Mouse (Mus musculus): ENCODE data around the gene Csf2rb2.
"Not testable (repeated sequence)": the region's sequence is repeated elsewhere in the genome, so short reads cannot be mapped to it uniquely, and the experiment has no call there.

The Csf2rb2 gene

DNA sequence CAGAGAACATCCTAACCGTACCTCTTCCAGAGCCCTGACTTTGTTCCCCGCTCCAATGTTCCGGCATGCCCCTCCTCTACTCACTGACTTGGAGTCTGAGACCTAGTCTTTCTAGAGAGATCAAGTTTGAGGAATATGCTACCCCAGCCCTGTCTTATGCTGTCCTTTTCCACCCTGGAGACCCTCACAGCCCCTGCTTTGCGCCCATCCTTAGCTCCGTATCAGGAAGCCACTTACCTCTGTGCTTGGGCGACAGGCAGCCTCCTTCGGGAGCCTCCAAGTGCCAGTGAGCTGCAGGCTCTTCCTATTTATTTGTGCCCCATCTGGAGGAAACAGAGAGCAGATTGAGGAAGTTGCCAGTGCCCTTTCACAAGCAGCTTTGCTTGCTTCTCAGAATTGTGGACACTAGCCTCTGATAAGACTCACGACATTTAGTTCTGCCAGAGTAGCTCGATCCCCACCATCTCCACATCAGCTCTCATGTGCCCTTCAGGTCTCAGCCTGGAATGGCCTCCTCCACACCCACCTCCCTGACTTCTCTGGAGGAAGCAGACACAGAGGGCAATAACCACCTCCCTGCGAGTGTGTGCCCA, at the start of gene Csf2rb2:
TSS of gene Csf2rb2 (minus strand) at position 381 of the 593 bp plus-strand sequence.
- DNase-seq (ENCODE audit: low spot score) = no peak

- DNase-seq (ENCODE audit: low spot score) = no peak
Observed at GRCm38 (mm10) chr15:78354958-78355357, 49.4 kb upstream of the Csf2rb2 start.

- DNase-seq (ENCODE audit: low spot score) = no peak
Observed at GRCm38 (mm10) chr15:78351586-78352165, 46.2 kb upstream of the Csf2rb2 start.

DNA sequence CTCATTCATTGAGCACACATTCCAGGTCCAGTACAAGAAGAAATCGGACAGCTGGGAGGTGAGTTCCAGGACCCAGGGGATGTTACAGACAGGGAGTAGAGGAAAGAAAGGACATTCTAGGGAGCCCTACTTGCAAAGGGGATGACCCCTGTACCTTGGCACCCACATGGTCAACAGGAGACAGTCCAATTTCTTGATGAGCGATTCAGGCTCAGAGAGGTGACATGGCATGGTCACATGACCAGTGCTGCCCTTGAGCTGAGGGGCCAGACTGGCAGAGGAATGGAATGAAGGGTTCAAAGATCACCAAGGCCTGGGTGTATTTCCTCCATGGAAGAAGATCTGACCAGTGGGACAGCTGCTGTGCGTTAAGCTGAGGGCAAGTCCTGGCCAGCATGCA, 39.0 kb upstream of the Csf2rb2 start:
- DNase-seq (ENCODE audit: low spot score) = no peak

GRCm38 (mm10) chr15:78343683-78344082, 38.2 kb upstream of the Csf2rb2 start:
- no peak for DNase-seq (ENCODE audit: low spot score)

DNA sequence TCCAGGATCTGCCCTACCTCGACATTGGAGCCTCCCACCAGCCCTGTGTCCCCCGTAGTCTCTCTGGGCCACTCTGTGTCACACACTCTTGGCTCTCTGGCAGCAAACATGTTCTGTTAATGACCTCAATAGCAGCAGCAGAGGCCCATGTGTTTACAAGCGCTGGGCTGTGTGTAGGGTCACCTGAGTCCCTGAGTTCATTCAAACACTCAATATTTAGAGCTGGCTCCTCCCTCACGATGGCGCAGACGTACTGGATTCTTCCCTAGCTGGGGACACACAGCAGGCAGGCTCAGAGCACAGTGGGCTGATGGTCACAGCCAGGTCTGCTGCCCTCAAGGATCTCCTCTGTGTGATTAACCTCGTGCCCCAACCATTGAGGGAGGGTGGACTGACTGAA, 35.4 kb upstream of the Csf2rb2 start:
- not testable (repeated sequence) for DNase-seq (ENCODE audit: low spot score)

GRCm38 (mm10) chr15:78339627-78340423, 34.3 kb upstream of the Csf2rb2 start:
- DNase-seq (ENCODE audit: low spot score) = peak; percentile 15

DNA sequence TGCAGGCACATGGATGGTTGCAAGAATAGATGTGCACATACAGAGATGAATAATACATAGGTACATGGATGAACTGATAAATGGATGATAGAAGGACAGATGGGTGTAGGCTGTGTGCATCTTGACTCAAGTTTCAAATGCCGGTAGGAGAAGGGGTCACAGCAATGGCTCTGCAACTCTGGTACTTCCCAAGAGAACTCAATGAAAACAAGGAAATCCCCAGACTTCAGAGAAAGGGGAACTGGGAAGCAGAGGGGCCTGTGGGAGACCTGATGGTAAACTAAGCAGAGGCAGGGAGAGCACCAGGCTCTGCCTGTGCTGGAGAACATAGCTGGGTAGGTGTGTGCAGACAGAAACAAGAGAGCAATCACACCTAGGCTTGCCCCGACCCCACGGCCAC, 28.9 kb upstream of the Csf2rb2 start:
- DNase-seq (ENCODE audit: low spot score) = no peak

GRCm38 (mm10) chr15:78332981-78333380, 27.5 kb upstream of the Csf2rb2 start:
- DNase-seq (ENCODE audit: low spot score) = no peak

DNA sequence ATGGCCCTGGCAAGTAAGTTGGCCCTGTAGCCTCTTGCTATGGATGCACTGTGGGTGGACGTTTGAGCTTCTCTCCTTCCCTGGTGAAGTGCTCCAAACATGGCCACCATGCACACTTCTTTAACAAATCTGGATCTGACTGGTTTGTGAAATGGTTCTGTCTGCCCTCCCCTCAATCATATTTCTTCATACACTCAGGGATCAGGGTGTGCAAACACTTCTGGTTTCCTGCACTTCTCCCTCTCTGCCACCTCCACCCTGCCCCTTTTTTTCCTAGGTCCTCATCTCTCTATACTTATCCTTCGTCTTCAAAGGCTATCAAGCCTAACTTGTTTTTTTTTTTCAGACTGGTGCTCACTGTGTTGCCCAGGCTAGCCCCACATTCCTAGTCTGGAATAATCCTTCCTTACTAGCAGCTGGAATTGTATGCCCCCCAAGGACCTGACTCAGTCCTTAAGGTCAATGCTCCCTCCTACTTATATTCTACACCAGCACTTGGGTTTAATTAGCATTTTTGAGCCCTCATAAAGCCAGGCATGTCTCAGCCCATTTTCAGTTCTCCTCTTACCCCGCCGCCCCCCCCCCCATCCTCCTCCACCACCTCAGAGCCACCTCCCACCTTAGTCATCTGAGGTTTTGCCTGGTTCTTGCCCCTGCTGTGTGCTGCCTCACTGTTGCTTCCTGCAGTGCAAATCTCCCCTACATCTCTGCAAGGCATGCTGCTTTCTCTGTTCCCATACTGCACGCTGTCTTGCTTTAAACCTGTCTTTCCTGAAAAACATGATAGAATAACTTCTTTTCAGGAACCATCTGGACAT, 26.2 kb upstream of the Csf2rb2 start:
- DNase-seq (ENCODE audit: low spot score) = no peak

DNA sequence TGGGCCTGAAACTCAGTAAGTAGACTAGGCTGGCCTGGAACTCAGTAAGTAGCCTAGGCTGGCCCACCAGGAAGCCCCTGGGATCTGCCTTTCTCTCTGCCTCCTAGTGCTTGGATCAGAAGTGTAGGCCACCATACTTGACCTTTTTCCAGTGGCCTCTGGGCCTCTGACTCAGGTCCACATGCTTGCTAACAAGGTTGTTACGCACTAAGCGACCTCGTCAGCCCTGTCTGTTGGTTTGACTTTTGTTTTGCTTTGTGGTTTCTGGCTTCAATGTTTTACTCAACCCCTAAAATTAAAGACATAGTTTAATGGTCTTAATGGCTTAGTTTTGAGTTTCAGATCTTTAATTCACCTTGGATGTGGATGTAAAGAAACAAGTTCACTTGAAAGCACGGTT, 25.2 kb upstream of the Csf2rb2 start:
- DNase-seq (ENCODE audit: low spot score) = no peak

GRCm38 (mm10) chr15:78329972-78330371, 24.5 kb upstream of the Csf2rb2 start:
- DNase-seq (ENCODE audit: low spot score) = not testable (repeated sequence)

DNA sequence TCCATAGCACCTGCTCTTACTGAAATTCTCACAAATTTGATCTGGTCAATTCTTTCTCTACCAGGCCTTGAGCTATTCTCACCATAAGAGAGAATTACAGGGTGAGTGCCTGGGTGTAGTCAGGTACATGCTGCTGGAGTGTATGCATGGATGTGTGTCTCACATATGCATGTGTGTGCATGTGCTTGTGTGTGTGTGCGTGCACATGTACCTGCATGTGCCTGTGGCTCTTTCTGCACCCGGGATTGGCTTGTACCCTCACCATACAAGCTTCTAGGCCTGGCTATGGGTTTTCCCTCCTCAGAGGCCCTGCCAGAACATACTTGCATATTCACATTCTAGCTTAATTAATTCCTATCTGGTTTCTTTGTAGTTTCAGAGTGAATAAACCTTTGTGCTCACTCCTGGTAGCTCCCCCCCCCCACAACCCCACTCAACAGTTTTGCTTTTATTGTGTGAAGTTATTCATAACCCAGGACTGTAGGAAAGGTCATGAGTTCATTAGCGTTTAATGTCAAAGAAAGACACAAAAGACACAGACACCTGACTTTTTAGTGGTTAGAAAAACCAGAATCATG, 23.1 kb upstream of the Csf2rb2 start:
- no peak for DNase-seq (ENCODE audit: low spot score)

GRCm38 (mm10) chr15:78327753-78328341, 22.3 kb upstream of the Csf2rb2 start:
- DNase-seq (ENCODE audit: low spot score) = not testable (repeated sequence)

GRCm38 (mm10) chr15:78326747-78327146, 21.2 kb upstream of the Csf2rb2 start:
- DNase-seq (ENCODE audit: low spot score) = no peak

DNA sequence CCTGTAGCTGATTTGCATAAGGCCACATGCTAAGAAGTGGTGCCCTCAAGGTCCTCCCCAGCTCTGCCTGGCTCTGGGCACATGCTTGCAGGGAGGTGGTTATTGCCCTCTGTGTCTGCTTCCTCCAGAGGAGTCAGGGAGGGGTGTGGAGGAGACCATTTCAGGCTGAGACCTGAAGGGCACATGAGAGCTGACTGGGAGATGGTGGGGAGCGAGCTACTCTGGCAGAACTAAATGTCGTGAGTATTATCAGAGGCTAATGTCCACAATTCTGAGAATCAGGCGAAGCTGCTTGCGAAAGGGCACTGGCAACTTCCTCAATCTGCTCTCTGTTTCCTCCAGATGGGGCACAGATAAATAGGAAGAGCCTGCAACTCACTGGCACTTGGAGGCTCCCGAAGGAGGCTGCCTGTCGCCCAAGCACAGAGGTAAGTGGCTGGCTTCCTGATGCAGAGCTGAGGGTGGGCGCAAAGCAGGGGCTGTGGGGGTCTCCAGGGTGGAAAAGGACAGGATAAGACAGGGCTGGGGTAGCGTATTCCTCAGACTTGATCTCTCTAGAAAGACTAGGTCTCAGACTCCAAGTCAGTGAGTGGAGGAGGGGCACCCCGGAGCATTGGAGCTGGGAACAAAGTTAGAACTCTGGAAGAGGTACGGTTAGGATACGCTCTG, 20.3 kb upstream of the Csf2rb2 start, which contains the start of gene Csf2rb:
TSS of gene Csf2rb (plus strand) at position 82 of the 669 bp plus-strand sequence.
- DNase-seq (ENCODE audit: low spot score) = no peak

DNA sequence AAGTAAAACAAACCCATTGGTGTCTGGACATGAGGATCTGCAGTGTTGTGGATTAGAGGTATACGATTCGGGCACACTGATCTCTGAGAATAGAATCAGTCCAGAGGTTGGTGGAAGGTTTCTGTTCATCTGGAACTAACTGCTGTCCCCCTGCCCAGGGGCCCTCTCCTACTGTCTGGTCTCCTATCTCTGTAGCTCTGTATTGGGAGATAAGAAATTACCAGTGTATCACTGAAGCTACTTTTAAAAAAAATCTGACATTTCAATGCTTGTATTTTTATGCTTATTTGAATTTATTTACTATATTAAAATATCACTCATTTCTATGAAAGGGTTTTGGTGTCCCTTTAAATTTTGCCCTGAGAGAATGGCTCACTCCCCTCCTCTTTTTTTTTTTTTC, 18.8 kb upstream of the Csf2rb2 start:
- no peak for DNase-seq (ENCODE audit: low spot score)

- DNase-seq (ENCODE audit: low spot score) = no peak
Observed at GRCm38 (mm10) chr15:78323366-78323765, 17.8 kb upstream of the Csf2rb2 start.

DNA sequence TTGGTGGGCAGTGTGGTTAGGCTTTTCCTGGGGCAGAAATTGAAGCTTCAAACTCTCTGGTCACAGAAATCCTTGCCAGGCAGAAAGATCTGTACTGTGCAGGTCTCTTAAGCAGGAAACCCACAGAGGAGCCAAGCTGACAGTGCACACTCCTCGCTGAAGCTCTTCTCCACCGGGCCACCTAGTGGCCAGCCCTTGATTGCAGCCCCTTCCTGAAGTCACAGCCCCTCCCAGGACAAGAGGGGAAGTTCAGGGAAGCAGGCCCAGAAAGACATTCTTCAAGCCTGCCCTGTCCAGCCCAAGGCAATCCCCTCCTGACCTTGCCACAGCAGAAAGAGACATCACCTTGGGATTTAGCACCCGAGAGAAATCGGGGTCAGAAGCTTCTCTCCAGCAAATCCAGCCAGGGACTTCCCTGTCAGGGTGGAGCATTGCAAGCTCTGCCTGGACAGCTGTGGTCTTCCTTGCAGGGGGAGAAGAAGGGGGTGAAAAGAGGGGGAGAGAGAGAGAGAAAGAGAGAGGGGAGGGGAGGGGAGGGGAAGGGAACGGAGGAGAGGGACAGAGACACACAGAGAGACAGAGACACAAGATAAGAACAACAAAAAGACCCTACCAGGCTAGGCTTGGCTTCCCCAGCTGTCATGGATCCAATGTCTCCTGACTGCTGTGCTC, 15.4 kb upstream of the Csf2rb2 start:
- DNase-seq (ENCODE audit: low spot score) = peak; percentile 36

Data from ovary, adult 18-20 months (tissue).